Mouse (Mus musculus) c-Kit-positive CD71-negative TER-119-negative erythroid progenitor cells, embryonic 14.5 days (primary cell): ENCODE data around the gene Vmn1r209.
"Not testable (repeated sequence)": the region's sequence is repeated elsewhere in the genome, so short reads cannot be mapped to it uniquely, and the experiment has no call there.

Source experiments
- DNase-seq: peaks from one replicate; pipeline ENCODE4 v3.0.0-alpha.2; 2013; ENCODE audit warnings: low read depth

Gene Vmn1r209

GRCm38 (mm10) chr13:22809582-22809981 lies at the start of gene Vmn1r209:
Vmn1r209 (minus strand) TSS chr13:22809682.
- not testable (repeated sequence) for DNase-seq

- DNase-seq: no peak
These were observed 48.0 kb upstream of the Vmn1r209 start, which contains the start of gene Vmn1r211 for GRCm38 (mm10) chr13:22857461-22857860. Vmn1r211 (minus strand) TSS chr13:22857561.

DNA sequence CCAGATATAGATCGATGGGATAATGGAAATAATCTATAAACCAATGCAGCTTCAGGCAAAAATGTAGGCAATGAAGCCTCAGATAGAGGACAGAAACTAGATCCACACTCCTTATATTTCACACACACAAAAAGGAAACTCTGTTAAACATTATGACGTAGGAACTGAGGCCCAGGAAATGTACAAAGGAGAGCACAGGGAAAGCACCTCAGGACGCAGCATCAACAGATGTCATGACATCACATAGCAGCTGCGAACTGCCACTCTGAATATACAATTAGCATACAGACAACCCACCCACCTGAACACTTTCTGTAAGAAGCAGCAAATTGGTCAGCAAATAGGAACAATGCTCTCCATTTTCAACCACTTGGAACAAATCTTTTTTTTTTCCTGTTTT lies 45.3 kb upstream of the Vmn1r209 start:
- DNase-seq: no peak

GRCm38 (mm10) chr13:22846798-22847197 lies 37.3 kb upstream of the Vmn1r209 start:
- no peak for DNase-seq

DNA sequence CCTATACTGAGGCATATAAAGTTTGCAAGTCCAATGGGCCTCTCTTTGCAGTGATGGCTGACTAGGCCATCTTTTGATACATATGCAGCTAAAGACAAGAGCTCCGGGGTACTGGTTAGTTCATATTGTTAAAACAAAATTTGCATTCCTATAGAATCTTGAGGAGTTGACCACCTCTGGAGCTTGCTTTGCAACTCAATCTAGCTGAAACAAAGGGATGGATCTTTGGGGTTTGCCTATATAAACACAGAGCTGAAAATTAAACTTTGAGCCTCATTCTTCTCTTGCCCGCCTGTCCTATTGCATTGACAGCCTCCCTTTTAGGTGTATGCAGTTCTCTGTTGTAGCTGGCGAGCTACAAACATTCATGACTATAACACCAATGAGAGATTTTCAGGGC lies 34.8 kb upstream of the Vmn1r209 start:
- not testable (repeated sequence) for DNase-seq

DNA sequence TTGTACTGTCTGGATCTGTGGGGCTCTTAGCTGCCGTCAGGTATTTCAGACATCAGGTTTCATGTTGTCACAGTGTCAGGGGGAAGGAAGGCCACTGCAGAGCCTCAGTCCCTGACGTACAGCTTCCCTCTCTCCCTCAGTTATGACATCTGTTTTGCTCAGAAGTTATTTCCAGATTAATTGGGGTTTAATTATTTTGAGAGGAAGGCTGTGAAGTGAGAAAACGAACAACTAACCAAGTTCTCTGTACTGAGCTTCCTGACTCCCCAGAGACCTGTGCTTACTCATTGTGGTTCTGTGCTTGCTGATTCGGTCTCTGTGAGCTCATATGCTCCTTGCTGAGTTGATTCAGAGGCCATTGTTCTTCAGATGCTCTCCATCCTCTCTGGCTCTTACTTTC lies 21.8 kb upstream of the Vmn1r209 start, which contains the start of gene Vmn1r210:
TSS of gene Vmn1r210 (minus strand) at position 101 of the 400 bp plus-strand sequence.
- DNase-seq: no peak

GRCm38 (mm10) chr13:22829395-22829794 lies 19.9 kb upstream of the Vmn1r209 start:
- DNase-seq: not testable (repeated sequence)

GRCm38 (mm10) chr13:22821601-22822000 lies 12.1 kb upstream of the Vmn1r209 start:
- DNase-seq: not testable (repeated sequence)

DNA sequence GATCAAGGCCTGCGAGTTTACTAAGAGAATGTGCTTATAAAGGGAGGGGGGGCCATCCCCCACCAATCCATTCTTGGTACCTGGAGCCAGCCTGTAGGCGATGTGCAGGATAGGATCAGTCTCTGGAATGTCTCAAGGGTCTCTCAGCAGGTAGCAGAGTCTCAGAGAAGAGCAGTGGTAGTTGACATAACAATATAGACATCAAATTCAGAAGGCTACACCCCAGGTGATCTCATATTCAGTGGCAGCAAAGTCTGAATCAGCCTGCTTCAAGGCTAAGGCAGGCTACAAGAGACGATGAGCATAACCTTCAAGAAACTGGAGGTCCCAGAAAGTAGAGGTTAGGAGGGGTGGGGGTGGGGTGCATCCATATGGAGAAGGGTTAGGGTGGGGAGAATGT lies 21.4 kb downstream of the Vmn1r209 start:
- DNase-seq: not testable (repeated sequence)

GRCm38 (mm10) chr13:22784159-22784558 lies 25.3 kb downstream of the Vmn1r209 start:
- not testable (repeated sequence) for DNase-seq

DNA sequence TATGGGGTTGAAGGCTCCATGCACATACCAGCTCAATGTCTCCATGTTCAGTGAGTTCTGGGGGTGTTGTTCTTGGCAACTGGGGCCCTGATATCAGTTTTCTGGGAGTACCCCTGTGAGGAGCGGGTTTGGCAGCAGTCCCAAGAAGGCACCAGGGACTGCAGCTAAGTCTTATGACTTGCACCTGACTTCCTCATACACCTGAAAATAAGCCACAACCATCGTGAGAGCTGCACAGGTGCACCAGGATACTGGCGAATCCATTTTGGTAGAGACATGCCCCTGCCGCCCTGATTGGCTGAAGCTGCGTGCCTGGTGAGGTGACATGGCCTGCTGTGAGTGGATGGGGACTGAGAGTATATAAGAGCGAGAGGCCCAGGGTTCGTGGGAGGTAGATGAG lies 32.2 kb downstream of the Vmn1r209 start, which contains the start of gene Vmn1r208:
TSS of gene Vmn1r208 (minus strand) at position 101 of the 400 bp plus-strand sequence.
- not testable (repeated sequence) for DNase-seq

GRCm38 (mm10) chr13:22771592-22771991 lies 37.9 kb downstream of the Vmn1r209 start:
- DNase-seq: not testable (repeated sequence)
